In the genomic region with DNA sequence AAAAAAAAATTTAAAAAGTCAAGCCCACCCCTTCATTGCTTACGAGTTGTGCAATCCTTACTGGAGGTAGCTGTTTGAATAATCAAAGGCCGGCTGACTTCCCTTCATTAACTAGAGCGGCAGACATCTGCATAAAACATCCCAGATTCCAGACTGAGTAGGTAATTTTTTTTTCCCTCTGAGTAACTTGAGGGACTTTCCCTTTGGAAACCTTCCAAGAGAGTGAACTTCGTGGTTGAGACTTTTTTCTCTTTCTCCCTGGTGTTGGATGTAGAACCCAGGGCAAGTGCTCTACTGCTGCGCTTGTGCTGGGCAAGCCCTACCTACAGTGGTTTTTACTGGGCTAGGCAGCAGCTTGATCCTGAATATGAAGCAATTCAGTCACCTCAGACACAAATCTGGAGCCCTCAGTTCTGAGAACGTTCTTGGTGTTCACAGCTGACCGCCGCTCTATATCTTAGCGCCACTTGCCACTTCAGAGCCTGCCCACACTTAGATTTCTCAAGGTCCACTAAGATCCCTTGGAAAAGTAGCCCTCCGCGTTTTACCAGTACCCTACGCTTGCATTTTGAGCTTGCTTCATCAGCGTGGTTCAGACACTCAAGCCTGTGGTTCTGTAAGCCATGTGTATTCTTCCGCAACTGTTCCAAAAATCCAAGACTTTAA, we compare ENCODE assay signal across 8 mouse cellular contexts.
DNase-seq lines count a peak whose midpoint lies in the region; ATAC-seq lines count a peak whose summit lies in the region.

No protein-coding gene starts in this region.

- no peak overlapping the region for H3K4me3 ChIP-seq in heart, embryonic 15.5 days
- H3K4me3 ChIP-seq in lung, embryonic 15.5 days: no peak overlapping the region

- peak overlapping the region; percentile 30; the same call in 1 of the 2 replicates for H3K4me2 ChIP-seq in heart, embryonic 15.5 days
- H3K4me2 ChIP-seq in lung, embryonic 15.5 days: peak overlapping the region; percentile 20

- ATAC-seq in heart, embryonic 15.5 days (replicated peaks; ENCODE audit: insufficient number of reproducible peaks, insufficient read depth, low FRiP score, low read depth): peak; percentile 40; the same call in 1 of the 2 replicates
- ATAC-seq in lung, embryonic 15.5 days (ENCODE audit: borderline replicate concordance, extremely low read depth, low FRiP score, low TSS enrichment): peak; percentile 44; the same call in 1 of the 2 replicates

- no peaks in the 10 kb centered on the region for H3K9me3 ChIP-seq in heart, embryonic 15.5 days (replicated peaks)
- no peaks in the 10 kb centered on the region for H3K9me3 ChIP-seq in lung, embryonic 15.5 days

- peak; percentile 66 to 78 for DNase-seq in heart, adult 18-20 months
- DNase-seq in heart, postnatal 25 days (ENCODE audit: low spot score): no peak
- DNase-seq in adipocyte (ENCODE audit: low spot score): peak; percentile 69
- no peak for DNase-seq in layer of hippocampus, adult 11-12 months (ENCODE audit: low spot score)
- DNase-seq in cerebellum, adult 11 months: no peak
- no peak for DNase-seq in gastrocnemius, postnatal 25 days

- H3K9ac ChIP-seq in heart, embryonic 15.5 days: no peak overlapping the region
- H3K9ac ChIP-seq in lung, embryonic 15.5 days: 0 out of 2 replicates have a peak overlapping the region, but pooled peaks have one; percentile 13

- H3K27ac ChIP-seq in heart, embryonic 15.5 days: peak overlapping the region; percentile 88
- H3K27ac ChIP-seq in lung, embryonic 15.5 days: peak overlapping the region; percentile 90

- H3K4me1 ChIP-seq in heart, embryonic 15.5 days (replicated peaks): peaks cover 36% of the 10 kb centered on the region
- H3K4me1 ChIP-seq in lung, embryonic 15.5 days: peaks cover 36% of the 10 kb centered on the region

- no peaks in the 10 kb centered on the region for H3K36me3 ChIP-seq in heart, embryonic 15.5 days
- H3K36me3 ChIP-seq in lung, embryonic 15.5 days: no peaks in the 10 kb centered on the region

- intact Hi-C loops in heart, postnatal 25 days (cut with DNase I): loop anchor here (5.0 kb wide), 1 partner anchor 75 kb away; no protein-coding TSS in a partner anchor

- no peaks in the 10 kb centered on the region for H3K27me3 ChIP-seq in heart, embryonic 15.5 days
- no peaks in the 10 kb centered on the region for H3K27me3 ChIP-seq in lung, embryonic 15.5 days

- WGBS in heart, embryonic 15.5 days: 58% methylated on average over 14 of the region's 14 CpGs
- 31% methylated on average over 14 of the region's 14 CpGs for WGBS in lung, embryonic 15.5 days

Comparison
In these comparisons a context has a peak if more than half of its experiments do, and no peak if none do; other contexts are left out.
1. DNase-seq: peak in heart, adult 18-20 months (2 of 2) and adipocyte (single experiment); none in heart, postnatal 25 days (single experiment), layer of hippocampus, adult 11-12 months (single experiment), cerebellum, adult 11 months (single experiment) and gastrocnemius, postnatal 25 days (single experiment).